Mouse (Mus musculus): ENCODE data around the gene Stxbp3. TPM values are rescaled to one million over a fixed set of nuclear protein-coding genes. Genes with fewer than 3 reads are reported as not detected.
"Not testable (repeated sequence)": the region's sequence is repeated elsewhere in the genome, so short reads cannot be mapped to it uniquely, and the experiment has no call there.

The Stxbp3 gene
- polyA plus RNA-seq (2016; fragmentation: Nextera tagmentation; extraction: Ambion mirVana): 29.3 and 31.2 TPM in 2 replicates

GRCm38 (mm10) chr3:108840000-108840715 is at the start of gene Stxbp3:
Gene Stxbp3 (minus strand): TSS chr3:108840526.
- Histone ChIP-seq H3K4me3 (peak within 1 kb of the TSS; percentile 80), H3K27ac (peak within 1 kb of the TSS; percentile 84), H3K9ac (peak within 1 kb of the TSS; percentile 72), H3K9me3 (no peaks in the 10 kb centered on the region), H3K4me2 (replicated peaks) (peak within 1 kb of the TSS; percentile 55), H3K4me1 (peaks cover 13% of the 10 kb centered on the region), H3K36me3 (no peaks in the 10 kb centered on the region), H3K27me3 (no peaks in the 10 kb centered on the region)
- ATAC-seq (ENCODE audit: insufficient number of reproducible peaks, insufficient read depth, low FRiP score, low TSS enrichment): peak; percentile 89
- WGBS: under 1% methylated on average over 56 of the region's 56 CpGs

- Histone ChIP-seq H3K27me3 (no peaks in the 10 kb centered on the region), H3K4me1 (no peaks in the 10 kb centered on the region), H3K4me3 (no peak within 1 kb of the TSS), H3K9me3 (no peaks in the 10 kb centered on the region), H3K27ac (no peak within 1 kb of the TSS), H3K36me3 (no peaks in the 10 kb centered on the region), H3K4me2 (replicated peaks) (no peak within 1 kb of the TSS), H3K9ac (no peak within 1 kb of the TSS)
- 92% methylated on average over 1 of the region's 1 CpGs for WGBS
- no peak for ATAC-seq (ENCODE audit: insufficient number of reproducible peaks, insufficient read depth, low FRiP score, low TSS enrichment)
Observed at GRCm38 (mm10) chr3:108889908-108890307, 49.6 kb upstream of the Stxbp3 start, which contains the start of gene Fndc7. Gene Fndc7 (minus strand): TSS chr3:108890008.

- Histone ChIP-seq H3K4me3 (no peak overlapping the region), H3K9ac (no peak overlapping the region), H3K27me3 (no peaks in the 10 kb centered on the region), H3K4me2 (replicated peaks) (no peak overlapping the region), H3K36me3 (no peaks in the 10 kb centered on the region), H3K27ac (no peak overlapping the region), H3K9me3 (no peaks in the 10 kb centered on the region), H3K4me1 (no peaks in the 10 kb centered on the region)
- ATAC-seq (ENCODE audit: insufficient number of reproducible peaks, insufficient read depth, low FRiP score, low TSS enrichment): no peak
- 90% methylated on average over 3 of the region's 3 CpGs for WGBS
Observed at GRCm38 (mm10) chr3:108887618-108887975, 47.3 kb upstream of the Stxbp3 start.

GRCm38 (mm10) chr3:108886934-108887617 is 46.8 kb upstream of the Stxbp3 start:
- H3K27ac ChIP-seq: no peak overlapping the region
- no peak for ATAC-seq (ENCODE audit: insufficient number of reproducible peaks, insufficient read depth, low FRiP score, low TSS enrichment)
- no peaks in the 10 kb centered on the region for H3K36me3 ChIP-seq
- H3K4me2 ChIP-seq (replicated peaks): no peak overlapping the region
- no peaks in the 10 kb centered on the region for H3K9me3 ChIP-seq
- no peak overlapping the region for H3K4me3 ChIP-seq
- H3K27me3 ChIP-seq: no peaks in the 10 kb centered on the region
- no peak overlapping the region for H3K9ac ChIP-seq
- 71% methylated on average over 12 of the region's 12 CpGs for WGBS
- no peaks in the 10 kb centered on the region for H3K4me1 ChIP-seq

GRCm38 (mm10) chr3:108885686-108886530 is 45.6 kb upstream of the Stxbp3 start:
- Histone ChIP-seq H3K36me3 (no peaks in the 10 kb centered on the region), H3K9ac (no peak overlapping the region), H3K27me3 (no peaks in the 10 kb centered on the region), H3K4me3 (no peak overlapping the region), H3K27ac (no peak overlapping the region), H3K4me1 (peaks cover 4% of the 10 kb centered on the region; the same call in 1 of the 2 replicates), H3K4me2 (replicated peaks) (no peak overlapping the region), H3K9me3 (no peaks in the 10 kb centered on the region)
- WGBS: 53% methylated on average over 9 of the region's 9 CpGs
- ATAC-seq (ENCODE audit: insufficient number of reproducible peaks, insufficient read depth, low FRiP score, low TSS enrichment): no peak

- H3K27me3 ChIP-seq: no peaks in the 10 kb centered on the region
- no peak for ATAC-seq (ENCODE audit: insufficient number of reproducible peaks, insufficient read depth, low FRiP score, low TSS enrichment)
- H3K4me1 ChIP-seq: peaks cover 9% of the 10 kb centered on the region; the same call in 1 of the 2 replicates
- H3K9me3 ChIP-seq: no peaks in the 10 kb centered on the region
- H3K4me3 ChIP-seq: no peak overlapping the region
- H3K27ac ChIP-seq: no peak overlapping the region
- WGBS: 62% methylated on average over 8 of the region's 8 CpGs
- no peak overlapping the region for H3K9ac ChIP-seq
- H3K4me2 ChIP-seq (replicated peaks): no peak overlapping the region
- H3K36me3 ChIP-seq: no peaks in the 10 kb centered on the region
Observed at GRCm38 (mm10) chr3:108884706-108885289, 44.5 kb upstream of the Stxbp3 start.

- H3K27me3 ChIP-seq: no peaks in the 10 kb centered on the region
- H3K9me3 ChIP-seq: no peaks in the 10 kb centered on the region
- H3K4me2 ChIP-seq (replicated peaks): no peak overlapping the region
- H3K27ac ChIP-seq: no peak overlapping the region
- no peak overlapping the region for H3K9ac ChIP-seq
- no peaks in the 10 kb centered on the region for H3K36me3 ChIP-seq
- peaks cover 12% of the 10 kb centered on the region; the same call in 1 of the 2 replicates for H3K4me1 ChIP-seq
- H3K4me3 ChIP-seq: no peak overlapping the region
- WGBS: 76% methylated on average over 2 of the region's 2 CpGs
- no peak for ATAC-seq (ENCODE audit: insufficient number of reproducible peaks, insufficient read depth, low FRiP score, low TSS enrichment)
Observed at GRCm38 (mm10) chr3:108883067-108883466, 42.7 kb upstream of the Stxbp3 start.

- H3K4me1 ChIP-seq: peaks cover 12% of the 10 kb centered on the region; the same call in 1 of the 2 replicates
- not testable (repeated sequence) for H3K9me3 ChIP-seq; H3K4me2 ChIP-seq (replicated peaks); H3K27me3 ChIP-seq; H3K9ac ChIP-seq; H3K36me3 ChIP-seq; H3K4me3 ChIP-seq; H3K27ac ChIP-seq; ATAC-seq (ENCODE audit: insufficient number of reproducible peaks, insufficient read depth, low FRiP score, low TSS enrichment)
- WGBS: 8% methylated on average over 4 of the region's 4 CpGs
Observed at GRCm38 (mm10) chr3:108881873-108882272, 41.5 kb upstream of the Stxbp3 start.

- peak overlapping the region; percentile 19; the same call in 1 of the 2 replicates for H3K4me2 ChIP-seq (replicated peaks)
Observed at GRCm38 (mm10) chr3:108880544-108881507, 40.5 kb upstream of the Stxbp3 start.

GRCm38 (mm10) chr3:108879836-108880435 is 39.6 kb upstream of the Stxbp3 start:
- Histone ChIP-seq H3K27me3 (no peaks in the 10 kb centered on the region), H3K4me1 (peaks cover 12% of the 10 kb centered on the region; the same call in 1 of the 2 replicates), H3K27ac (no peak overlapping the region), H3K4me2 (replicated peaks) (no peak overlapping the region), H3K4me3 (no peak overlapping the region), H3K36me3 (no peaks in the 10 kb centered on the region), H3K9me3 (no peaks in the 10 kb centered on the region), H3K9ac (no peak overlapping the region)
- 60% methylated on average over 5 of the region's 5 CpGs for WGBS
- no peak for ATAC-seq (ENCODE audit: insufficient number of reproducible peaks, insufficient read depth, low FRiP score, low TSS enrichment)

More at GRCm38 (mm10) chr3:108880544-108881507, 40.5 kb upstream of the Stxbp3 start:
- no peaks in the 10 kb centered on the region for H3K9me3 ChIP-seq
- no peak overlapping the region for H3K9ac ChIP-seq
- H3K4me3 ChIP-seq: no peak overlapping the region
- WGBS: 59% methylated on average over 28 of the region's 28 CpGs
- no peaks in the 10 kb centered on the region for H3K27me3 ChIP-seq
- H3K27ac ChIP-seq: 0 out of 2 replicates have a peak overlapping the region, but pooled peaks have one; percentile 20
- ATAC-seq (ENCODE audit: insufficient number of reproducible peaks, insufficient read depth, low FRiP score, low TSS enrichment): no peak
- no peaks in the 10 kb centered on the region for H3K36me3 ChIP-seq
- H3K4me1 ChIP-seq: peaks cover 12% of the 10 kb centered on the region; the same call in 1 of the 2 replicates
